Comparison of ENCODE assay signal across 8 mouse cellular contexts in genomic region chr12:81807529-81807837, GRCm38 (mm10). TPM values are rescaled to one million over a fixed set of nuclear protein-coding genes. Genes with fewer than 3 reads are reported as not detected.
DNase-seq lines count a peak whose midpoint lies in the region; ATAC-seq and TF ChIP-seq lines count a peak whose summit lies in the region.

No protein-coding gene starts in this region.

- no peak for TF ChIP-seq EP300 in CH12.LX (IDR thresholded peaks at IDR 0.05; ENCODE audit: low read length)

- H3K36me3 ChIP-seq in heart, embryonic 10.5 days = no peaks in the 10 kb centered on the region; the same call in 1 of the 2 replicates
- no peaks in the 10 kb centered on the region for H3K36me3 ChIP-seq in CH12.LX (replicated peaks in 1 of 2; ENCODE audit: control insufficient read depth in 1 of 2, insufficient read depth in 1 of 2, low read length in 1 of 2)
- no peaks in the 10 kb centered on the region for H3K36me3 ChIP-seq in forebrain, embryonic 15.5 days
- no peaks in the 10 kb centered on the region for H3K36me3 ChIP-seq in liver, embryonic 16.5 days (ENCODE audit: control insufficient read depth, insufficient read depth)

- no peak for DNase-seq in heart, embryonic 10.5 days (ENCODE audit: low spot score)
- DNase-seq in heart, postnatal 14 days = no peak
- no peak for DNase-seq in CH12.LX (ENCODE audit: extremely low read depth)
- DNase-seq in frontal cortex, postnatal 14 days (ENCODE audit: low spot score in 2 of 2) = no peak
- DNase-seq in right cerebral cortex, postnatal 25 days = no peak
- DNase-seq in cerebellum, adult 18-20 months = no peak

- TF ChIP-seq CTCF in CH12.LX (conservative IDR thresholded peaks at IDR 0.05 in 1 of 2, IDR thresholded peaks at IDR 0.05 in 1 of 2; ENCODE audit: low read depth in 2 of 2, low read length in 2 of 2) = no peak

- H3K4me1 ChIP-seq in heart, embryonic 10.5 days = peaks cover 42% of the 10 kb centered on the region
- H3K4me1 ChIP-seq in CH12.LX (ENCODE audit: control insufficient read depth in 1 of 2, insufficient read depth in 2 of 2) = peaks cover 10 to 22% of the 10 kb centered on the region in 2 experiments
- H3K4me1 ChIP-seq in forebrain, embryonic 15.5 days = peaks cover 21% of the 10 kb centered on the region
- H3K4me1 ChIP-seq in liver, embryonic 16.5 days (ENCODE audit: control insufficient read depth, low read depth, low read length) = peaks cover 10% of the 10 kb centered on the region

- peak overlapping the region; percentile 85 for H3K27ac ChIP-seq in heart, embryonic 10.5 days
- no peak overlapping the region for H3K27ac ChIP-seq in CH12.LX (ENCODE audit: insufficient read depth, low read depth)
- no peak overlapping the region for H3K27ac ChIP-seq in forebrain, embryonic 15.5 days (replicated peaks)
- no peak overlapping the region for H3K27ac ChIP-seq in liver, embryonic 16.5 days (ENCODE audit: low read length)

- intact Hi-C loops in heart, postnatal 14 days (cut with DNase I) = loop anchor here (2.0 kb wide), 1 partner anchor 51 kb away; no protein-coding TSS in a partner anchor

- 1% methylated on average over 7 of the region's 7 CpGs for WGBS in heart, embryonic 10.5 days
- 7% methylated on average over 7 of the region's 7 CpGs for WGBS in forebrain, embryonic 15.5 days
- 3% methylated on average over 7 of the region's 7 CpGs for WGBS in liver, embryonic 16.5 days (ENCODE audit: insufficient replicate concordance)

- in situ Hi-C loops in CH12.LX (cut with MboI; ENCODE audit: low pct_ligation_motif_present, low pct_unique_long_range_greater_than_20kb, low sequenced_read_pairs) = loop anchor here (5.0 to 25.0 kb wide), 2 partner anchors 40 to 655 kb away; no protein-coding TSS in a partner anchor

- H3K9me3 ChIP-seq in heart, embryonic 10.5 days = no peaks in the 10 kb centered on the region
- no peaks in the 10 kb centered on the region for H3K9me3 ChIP-seq in CH12.LX (replicated peaks; ENCODE audit: low read length)
- no peaks in the 10 kb centered on the region for H3K9me3 ChIP-seq in forebrain, embryonic 15.5 days
- H3K9me3 ChIP-seq in liver, embryonic 16.5 days (replicated peaks; ENCODE audit: control insufficient read depth, low read length) = no peaks in the 10 kb centered on the region

- no peak for ATAC-seq in forebrain, embryonic 15.5 days (replicated peaks)
- no peak for ATAC-seq in liver, embryonic 16.5 days (ENCODE audit: low read depth)

- peak overlapping the region; percentile 61 for H3K4me3 ChIP-seq in heart, embryonic 10.5 days
- peak overlapping the region; percentile 59 to 73 (median 64) for H3K4me3 ChIP-seq in CH12.LX (replicated peaks in 1 of 3; ENCODE audit: low read depth in 2 of 3, low read length in 2 of 3, poor library complexity in 1 of 3)
- H3K4me3 ChIP-seq in forebrain, embryonic 15.5 days = peak overlapping the region; percentile 27
- H3K4me3 ChIP-seq in liver, embryonic 16.5 days (ENCODE audit: low read depth, low read length) = peak overlapping the region; percentile 32

- peak overlapping the region; percentile 77 for H3K4me2 ChIP-seq in CH12.LX (ENCODE audit: insufficient read depth, low read depth, poor library complexity, severe bottlenecking)
- H3K4me2 ChIP-seq in forebrain, embryonic 15.5 days (replicated peaks) = peak overlapping the region; percentile 42
- peak overlapping the region; percentile 48 for H3K4me2 ChIP-seq in liver, embryonic 16.5 days (ENCODE audit: low read depth, low read length)

- H3K27me3 ChIP-seq in heart, embryonic 10.5 days (ENCODE audit: insufficient read depth, poor library complexity, severe bottlenecking) = no peaks in the 10 kb centered on the region
- H3K27me3 ChIP-seq in CH12.LX (replicated peaks) = no peaks in the 10 kb centered on the region
- no peaks in the 10 kb centered on the region for H3K27me3 ChIP-seq in forebrain, embryonic 15.5 days
- H3K27me3 ChIP-seq in liver, embryonic 16.5 days (ENCODE audit: control insufficient read depth, insufficient read depth, low read depth, low read length) = no peaks in the 10 kb centered on the region; the same call in 1 of the 2 replicates

- TF ChIP-seq RAD21 in CH12.LX (IDR thresholded peaks at IDR 0.05; ENCODE audit: low read depth, low read length) = no peak

- H3K79me2 ChIP-seq in CH12.LX (replicated peaks; ENCODE audit: control insufficient read depth, extremely low read depth, insufficient read depth, poor library complexity, severe bottlenecking) = no peaks in the 10 kb centered on the region

- dilution Hi-C loops in CH12.LX (cut with MboI; ENCODE audit: extremely low pct_ligation_motif_present, extremely low pct_unique_long_range_greater_than_20kb, low sequenced_read_pairs) = no loop called here

- TF ChIP-seq POLR2A in CH12.LX (IDR thresholded peaks at IDR 0.05; ENCODE audit: low read depth, low read length) = no peak

- peak overlapping the region; percentile 34 for H3K9ac ChIP-seq in CH12.LX (ENCODE audit: insufficient read depth, low read depth)
- H3K9ac ChIP-seq in forebrain, embryonic 15.5 days (replicated peaks) = 0 out of 2 replicates have a peak overlapping the region, but pooled peaks have one; percentile 20
- no peak overlapping the region for H3K9ac ChIP-seq in liver, embryonic 16.5 days (ENCODE audit: low read depth, low read length)

TF ChIP-seq in CH12.LX, 34 proteins besides CTCF, POLR2A, EP300 and RAD21:
- TF ChIP-seq ELF1 (IDR thresholded peaks at IDR 0.05; ENCODE audit: low read depth, low read length) (no peak), TCF12 (IDR thresholded peaks at IDR 0.05; ENCODE audit: low read depth, low read length) (0 out of 2 replicates have a peak, but pooled peaks have one; percentile 45), MAFK (IDR thresholded peaks at IDR 0.05; ENCODE audit: insufficient replicate concordance, low read length) (no peak)

RNA-seq across cellular contexts. Expression of gene Map3k9, which starts 26.5 kb away (rescaled TPM):
- polyA plus RNA-seq in heart, embryonic 10.5 days (2016; fragmentation: Nextera tagmentation; extraction: Ambion mirVana) = 0.21 and 0.59 TPM in 2 replicates
- total RNA-seq in heart, postnatal 14 days (2021) = under 1 TPM; 0.22 to 0.29 TPM
- 0.34 and 0.38 TPM in 2 replicates for total RNA-seq in CH12.LX (2012; rRNA removed)
- total RNA-seq in CH12.LX (2014; rRNA removed) = not detected in 2 replicates
- polyA plus RNA-seq in CH12.LX (2012; ENCODE audit: insufficient read length, low read depth) = 0.10 and 0.13 TPM in 2 replicates
- polyA plus RNA-seq in forebrain, embryonic 15.5 days (2015; fragmentation: Nextera tagmentation; extraction: Ambion mirVana) = 7.1 and 7.9 TPM in 2 replicates
- polyA plus RNA-seq in liver, embryonic 16.5 days (2015; fragmentation: Nextera tagmentation; extraction: Ambion mirVana) = 0.08 and 0.14 TPM in 2 replicates

RNA-seq across cellular contexts. Expression of gene Pcnx, which starts 52.3 kb away (rescaled TPM):
- 9.8 and 13.1 TPM in 2 replicates for polyA plus RNA-seq in heart, embryonic 10.5 days (2016; fragmentation: Nextera tagmentation; extraction: Ambion mirVana)
- total RNA-seq in heart, postnatal 14 days (2021) = 10 to 100 TPM; 68.0 to 70.0 TPM
- total RNA-seq in CH12.LX (2012; rRNA removed) (45.3 and 68.2 TPM in 2 replicates), CH12.LX (2014; rRNA removed) (16.2 and 16.4 TPM in 2 replicates)
- 78.7 and 89.1 TPM in 2 replicates for polyA plus RNA-seq in CH12.LX (2012; ENCODE audit: insufficient read length, low read depth)
- polyA plus RNA-seq in forebrain, embryonic 15.5 days (2015; fragmentation: Nextera tagmentation; extraction: Ambion mirVana) = 12.6 and 14.2 TPM in 2 replicates
- polyA plus RNA-seq in liver, embryonic 16.5 days (2015; fragmentation: Nextera tagmentation; extraction: Ambion mirVana) = 1.1 and 2.3 TPM in 2 replicates
